Mouse (Mus musculus) urinary bladder, adult 2 months (tissue): ENCODE data around the gene Rpp40. TPM values are rescaled to one million over a fixed set of nuclear protein-coding genes. Genes with fewer than 3 reads are reported as not detected.
A peak's percentile ranks its signal among the peaks of the same experiment; 100 is the strongest.

Experiments
- DNase-seq: peaks from one replicate; pipeline ENCODE4 v3.0.0; 2022; ENCODE audit warnings: low spot score
- polyA plus RNA-seq: library from polyadenylated mRNA; depleted of rRNA; stranded (reverse); fragments of >200 nt; gene quantifications from 2 replicates; pipeline ENCODE4 v1.2.3, GENCODE M21; 2012; rRNA removed

Gene Rpp40
- polyA plus RNA-seq, result 7.2 and 7.6 TPM in 2 replicates

DNA sequence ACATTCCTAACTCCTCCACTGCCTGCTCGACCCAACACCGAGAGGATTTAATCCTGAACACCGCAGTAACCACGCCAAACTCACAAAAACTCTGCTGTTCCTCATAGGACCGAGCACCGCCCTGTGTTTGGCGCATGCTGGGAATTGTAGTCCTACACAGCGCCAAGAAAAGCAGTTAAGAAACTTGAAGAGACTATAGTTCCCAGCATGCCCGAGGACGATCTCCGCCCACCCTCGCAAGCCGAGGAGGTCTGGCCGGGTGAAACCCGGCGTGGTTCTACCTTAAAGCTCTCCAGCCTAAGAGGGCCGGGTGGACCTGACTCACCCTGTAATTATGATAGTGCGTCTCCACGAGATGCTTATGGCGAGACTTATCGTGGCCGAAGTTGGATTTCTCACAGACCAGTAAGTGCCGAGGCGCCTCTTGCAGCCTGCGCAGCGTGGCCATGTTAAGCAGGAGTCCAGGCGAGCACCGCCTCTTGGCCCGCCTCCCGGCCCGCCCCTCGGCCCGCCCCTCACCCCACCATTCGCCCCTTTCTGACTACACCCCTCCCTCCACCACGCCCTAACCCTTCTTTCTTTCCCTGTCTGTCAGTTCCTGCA lies at the start of gene Rpp40:
TSS of gene Rpp40 (minus strand) at position 481 of the 603 bp plus-strand sequence.
- peak; percentile 81 for DNase-seq

DNA sequence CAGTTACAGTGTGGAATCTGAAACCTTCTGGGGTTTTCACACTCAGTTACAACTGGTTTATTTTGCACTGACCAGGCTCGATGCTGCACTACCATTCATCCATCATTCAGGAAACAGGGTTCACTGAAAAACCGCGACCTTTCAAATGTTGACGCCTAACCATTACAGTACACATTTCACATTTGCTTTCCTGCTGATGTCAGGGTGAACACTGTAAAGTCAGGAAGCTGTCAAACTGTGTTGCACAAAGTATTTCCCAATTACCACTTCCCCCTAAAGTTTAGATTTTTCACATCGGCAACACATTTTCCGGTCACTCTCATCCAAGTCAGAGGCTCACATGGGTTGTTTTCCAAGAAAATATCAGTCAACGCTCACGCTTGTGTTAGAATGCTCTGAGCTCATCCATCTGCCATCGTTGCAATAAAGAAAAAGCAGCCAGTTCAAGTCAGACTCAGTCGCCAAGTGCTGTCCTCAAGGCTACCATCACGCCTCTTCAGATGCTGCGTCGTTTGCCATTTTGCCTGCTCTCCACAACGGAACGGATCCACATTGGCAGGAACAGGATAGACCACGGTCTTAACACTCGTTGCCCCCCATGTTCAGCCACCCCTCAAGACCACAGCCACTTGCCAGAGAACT lies 43.8 kb upstream of the Rpp40 start:
- DNase-seq, result no peak

GRCm38 (mm10) chr13:35947354-35948000 lies 41.3 kb upstream of the Rpp40 start:
- peak; percentile 49 for DNase-seq

DNA sequence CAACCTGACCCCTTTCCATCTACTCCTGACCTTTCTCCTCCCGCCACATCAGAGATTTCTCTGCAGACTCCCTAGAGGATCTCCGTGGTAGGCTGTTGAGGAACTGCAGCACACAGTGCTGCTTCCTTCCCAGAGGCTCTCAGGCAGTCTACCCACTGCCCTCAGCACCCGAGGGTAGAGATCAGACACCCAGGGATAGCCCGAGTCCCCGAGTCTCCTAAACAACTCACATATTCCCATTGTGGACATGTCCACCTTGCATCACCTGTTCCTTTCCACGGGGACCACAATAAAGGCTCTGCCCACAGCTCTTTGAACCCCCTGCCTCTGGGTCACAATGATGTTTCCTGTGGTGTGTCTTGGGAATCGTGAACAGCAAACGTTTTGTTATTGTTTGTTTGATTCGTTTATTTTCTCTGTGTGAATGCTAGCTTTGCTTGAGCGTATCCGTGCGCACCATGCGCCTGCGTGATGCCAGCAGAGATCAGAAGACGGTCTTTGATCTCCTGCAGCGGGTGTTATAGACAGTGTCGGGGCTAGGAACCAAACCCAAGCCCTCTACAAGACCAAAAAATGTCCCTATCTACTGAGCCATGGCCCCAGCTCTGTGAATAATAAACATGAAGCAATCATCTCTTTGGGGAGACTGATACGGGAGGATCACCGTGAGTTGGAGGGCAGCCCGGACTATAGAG lies 40.6 kb upstream of the Rpp40 start:
- no peak for DNase-seq

DNA sequence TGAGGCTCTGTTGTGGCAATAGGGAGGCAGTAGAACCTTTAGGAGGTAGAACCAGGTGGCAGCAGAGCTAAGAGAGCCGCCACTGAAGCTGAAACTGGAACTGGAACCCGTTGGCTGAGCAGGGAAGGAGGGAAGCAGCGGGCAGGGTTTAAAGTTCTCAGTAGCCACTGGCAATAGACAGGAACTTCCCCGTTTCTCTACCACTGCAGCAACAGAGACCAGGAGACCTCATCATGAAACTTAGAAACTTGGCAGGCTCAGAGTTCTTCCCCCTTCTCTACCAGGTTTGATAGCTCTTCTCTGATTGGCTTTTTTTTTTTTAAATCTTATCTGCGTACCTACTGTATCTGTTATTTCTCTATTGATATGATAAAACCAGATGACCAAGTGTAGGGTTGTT lies 34.8 kb upstream of the Rpp40 start:
- DNase-seq, result no peak

- DNase-seq, result no peak
Observed at GRCm38 (mm10) chr13:35939871-35940665, 33.9 kb upstream of the Rpp40 start.

- DNase-seq, result no peak
Observed at GRCm38 (mm10) chr13:35937991-35938390, 31.8 kb upstream of the Rpp40 start.

GRCm38 (mm10) chr13:35911476-35911875 lies 5.3 kb upstream of the Rpp40 start:
- no peak for DNase-seq

DNA sequence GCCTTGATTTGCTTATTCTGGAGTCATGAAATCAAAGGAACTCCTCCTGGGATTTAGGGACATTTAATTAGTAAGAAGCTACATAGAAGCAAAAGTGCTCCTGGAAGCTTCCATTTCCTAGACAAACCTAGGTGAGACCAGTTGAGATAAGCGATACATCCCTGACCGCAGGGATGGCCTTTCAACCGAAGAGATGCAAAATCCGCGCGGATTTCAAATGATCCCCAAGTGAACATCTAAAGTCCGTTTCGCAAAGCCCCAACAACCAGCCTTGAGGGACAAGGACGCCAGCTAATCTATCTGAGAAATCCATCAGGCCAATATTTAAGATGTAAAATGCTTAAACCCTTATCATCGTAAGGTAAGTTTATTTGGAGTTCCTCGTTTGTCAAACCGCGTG lies 781 bp downstream of the Rpp40 start:
- no peak for DNase-seq

DNA sequence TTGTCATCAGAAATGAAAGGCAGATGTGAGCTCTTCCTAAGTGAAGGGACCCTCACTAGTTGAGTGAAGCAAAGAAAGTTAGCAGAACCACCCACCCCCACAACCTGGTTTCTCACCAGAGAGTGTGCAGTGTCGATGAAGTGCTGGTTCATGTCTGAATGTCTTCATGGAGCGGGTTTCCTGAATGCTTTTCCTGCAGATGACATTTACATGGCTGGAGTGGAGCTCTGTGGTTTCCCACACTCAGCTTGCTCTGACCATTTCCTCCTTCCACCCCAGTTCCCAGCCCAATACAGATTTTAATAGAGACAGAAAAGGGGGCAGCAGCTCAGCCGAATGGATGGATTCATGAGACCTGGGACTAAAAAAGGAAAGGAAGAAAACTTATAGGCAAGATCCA lies 13.3 kb downstream of the Rpp40 start:
- no peak for DNase-seq

GRCm38 (mm10) chr13:35886121-35886725 lies 19.9 kb downstream of the Rpp40 start:
- no peak for DNase-seq

DNA sequence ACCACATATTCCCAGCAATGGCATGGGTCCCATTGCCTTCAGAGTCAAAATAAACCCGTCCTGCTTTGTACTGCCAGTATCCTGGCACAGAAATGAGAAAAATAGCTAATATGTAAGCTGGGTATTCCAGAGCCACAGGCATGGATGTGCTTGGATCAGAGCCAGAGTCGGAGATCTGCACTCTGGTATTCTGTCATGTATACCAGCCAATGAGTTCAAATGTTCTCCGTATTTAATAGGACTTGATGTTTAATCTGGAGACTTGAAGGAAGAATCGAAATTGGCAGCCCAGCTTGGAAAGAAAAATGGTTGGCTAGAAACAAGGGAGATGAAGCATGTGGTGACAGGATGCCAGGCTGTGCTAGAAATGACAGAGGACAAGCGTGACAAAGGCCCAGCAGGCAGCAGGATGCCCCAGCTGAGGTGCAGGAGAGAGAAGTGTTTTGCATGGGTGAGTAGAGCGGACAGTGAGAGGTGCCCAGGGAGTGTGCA lies 25.6 kb downstream of the Rpp40 start:
- DNase-seq, result no peak

GRCm38 (mm10) chr13:35879519-35879918 lies 26.6 kb downstream of the Rpp40 start:
- no peak for DNase-seq

DNA sequence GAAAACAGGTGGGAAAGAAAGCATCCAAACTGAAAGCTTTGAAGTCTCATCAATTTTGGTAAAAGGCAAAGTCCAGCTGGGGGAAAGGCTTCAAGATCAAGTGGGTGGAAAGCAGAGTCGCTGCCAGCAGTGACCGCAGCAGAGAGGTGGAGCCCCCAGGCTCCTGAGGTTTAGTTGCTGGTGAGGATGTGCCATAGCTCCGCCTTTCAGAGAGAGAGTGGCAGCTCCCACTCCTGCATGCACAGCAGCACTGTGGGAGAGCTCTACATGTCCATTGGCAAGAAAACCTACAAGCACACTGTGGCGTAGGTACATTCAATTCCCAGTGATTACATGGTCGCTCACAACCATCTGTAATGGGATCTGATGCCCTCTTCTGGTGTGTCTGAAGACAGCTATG lies 27.1 kb downstream of the Rpp40 start:
- no peak for DNase-seq

GRCm38 (mm10) chr13:35878282-35878681 lies 27.9 kb downstream of the Rpp40 start:
- DNase-seq, result no peak

DNA sequence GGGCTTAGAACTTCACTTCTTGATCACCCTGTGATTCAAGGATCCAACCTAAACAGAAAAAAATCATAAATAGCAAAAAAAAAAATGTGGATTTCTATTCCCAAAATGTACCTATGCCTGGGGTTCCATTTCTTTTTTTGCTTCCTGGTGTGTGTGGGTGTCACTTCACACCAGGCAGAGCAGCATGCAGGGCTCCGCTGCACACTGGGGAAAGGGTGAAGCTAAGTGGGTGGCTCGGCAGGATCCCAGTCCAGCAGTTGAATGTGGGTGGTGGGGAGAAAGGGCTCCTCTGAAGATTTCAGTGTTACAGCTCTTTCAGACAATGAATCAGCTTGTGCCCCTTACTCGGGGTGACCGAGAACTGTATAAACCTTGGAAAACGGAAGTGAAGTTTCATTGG lies 30.8 kb downstream of the Rpp40 start:
- DNase-seq, result no peak

- DNase-seq, result no peak
Observed at GRCm38 (mm10) chr13:35871107-35871506, 35.1 kb downstream of the Rpp40 start.

- DNase-seq, result no peak
Observed at GRCm38 (mm10) chr13:35870659-35871058, 35.5 kb downstream of the Rpp40 start.

GRCm38 (mm10) chr13:35860916-35861315 lies 45.2 kb downstream of the Rpp40 start:
- DNase-seq, result no peak

DNA sequence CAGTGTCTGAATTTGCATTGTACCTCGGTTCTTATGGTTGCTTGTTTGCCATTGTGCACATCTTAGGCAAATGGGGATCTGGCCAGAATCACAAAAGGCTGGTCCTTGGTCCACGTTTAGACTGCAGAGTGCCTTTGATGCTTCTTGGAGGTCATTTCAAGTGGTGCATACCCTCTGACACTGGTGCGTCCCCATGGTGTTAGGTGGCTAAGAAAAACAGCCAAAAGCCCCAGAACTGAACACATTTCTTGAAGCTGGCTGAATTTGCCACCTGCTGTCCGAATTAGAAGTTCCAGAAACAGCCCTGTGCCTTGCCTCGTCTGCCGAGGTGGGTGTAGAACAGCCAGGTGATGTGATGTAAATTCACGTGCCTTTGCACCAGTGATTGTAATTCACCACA lies 48.7 kb downstream of the Rpp40 start:
- no peak for DNase-seq

- no peak for DNase-seq
Observed at GRCm38 (mm10) chr13:35852851-35853575, 53.1 kb downstream of the Rpp40 start.
